Mouse (Mus musculus) G1E-ER4 (cell line): ENCODE measurements around the gene Ehbp1. TPM values are rescaled to one million over a fixed set of nuclear protein-coding genes. Genes with fewer than 3 reads are reported as not detected.

Experiments
- GATA1 ChIP-seq: IDR thresholded peaks from one replicate; pipeline ENCODE4 v1.8.0; 2012; ENCODE audit warnings: low read length, inconsistent platforms
- polyA plus RNA-seq: library from polyadenylated mRNA; stranded (reverse); fragments of >175 nt; gene quantifications from 2 replicates; pipeline ENCODE4 v1.2.3, GENCODE M21; 2012

Gene Ehbp1
- polyA plus RNA-seq, 1 experiment, result 0.84 TPM

DNA sequence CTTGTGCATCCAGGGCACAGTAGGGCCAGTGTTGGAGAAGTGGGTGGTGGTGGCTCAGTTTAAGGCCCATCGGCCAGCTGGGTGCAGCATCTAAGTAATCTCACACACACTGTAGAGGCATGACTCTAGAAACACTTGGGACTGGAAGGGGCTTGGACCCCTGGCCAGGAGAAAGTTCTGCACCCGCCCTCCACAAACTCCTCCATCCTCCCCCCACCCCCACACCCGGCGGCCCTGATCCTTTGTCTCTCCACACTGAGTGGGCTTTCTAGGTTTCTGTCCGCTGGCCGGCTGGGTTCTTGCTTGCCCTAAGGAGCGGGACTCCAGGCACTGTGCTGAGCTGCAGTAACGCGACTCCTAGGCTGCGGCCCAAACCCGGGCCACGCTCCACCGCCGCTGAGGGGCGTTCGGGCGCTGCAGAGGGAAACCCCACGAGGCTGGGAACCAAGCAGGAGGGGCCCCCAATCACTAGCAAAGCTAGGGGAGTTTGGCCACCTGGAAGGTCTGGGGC lies 337.7 kb downstream of the Ehbp1 start:
- TF ChIP-seq GATA1, result no peak

DNA sequence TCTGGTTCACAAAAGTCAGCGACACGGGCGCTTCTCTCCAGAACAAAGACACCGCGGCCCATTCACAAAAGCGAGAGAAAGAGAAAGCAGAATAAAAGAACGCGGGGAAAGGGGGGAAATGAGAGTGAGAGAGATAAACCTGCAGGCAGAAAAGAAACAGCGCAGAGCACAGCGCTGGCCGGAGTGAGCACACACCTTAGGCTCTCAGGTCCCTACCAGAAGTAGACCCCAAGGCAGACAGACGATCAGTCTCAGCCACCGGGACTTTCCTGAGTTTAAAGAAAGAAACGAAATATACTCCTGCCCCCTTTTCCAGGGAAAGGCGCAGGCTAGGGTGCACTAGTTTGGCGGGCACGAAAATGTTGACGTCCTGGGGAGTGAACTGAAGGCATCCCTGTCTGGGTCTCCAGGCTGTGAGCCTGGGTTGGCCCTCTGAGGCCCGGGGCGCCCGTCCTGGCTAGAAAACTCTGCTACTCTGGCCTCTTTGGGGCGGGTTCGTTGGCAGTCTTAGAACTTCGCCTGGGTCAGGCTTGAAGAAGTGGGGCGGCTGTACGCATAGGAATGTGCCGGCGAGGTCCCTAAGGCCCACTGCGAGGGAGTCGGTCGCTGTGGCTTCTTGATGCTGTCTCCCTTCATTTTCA lies 338.6 kb downstream of the Ehbp1 start:
- no peak for TF ChIP-seq GATA1

DNA sequence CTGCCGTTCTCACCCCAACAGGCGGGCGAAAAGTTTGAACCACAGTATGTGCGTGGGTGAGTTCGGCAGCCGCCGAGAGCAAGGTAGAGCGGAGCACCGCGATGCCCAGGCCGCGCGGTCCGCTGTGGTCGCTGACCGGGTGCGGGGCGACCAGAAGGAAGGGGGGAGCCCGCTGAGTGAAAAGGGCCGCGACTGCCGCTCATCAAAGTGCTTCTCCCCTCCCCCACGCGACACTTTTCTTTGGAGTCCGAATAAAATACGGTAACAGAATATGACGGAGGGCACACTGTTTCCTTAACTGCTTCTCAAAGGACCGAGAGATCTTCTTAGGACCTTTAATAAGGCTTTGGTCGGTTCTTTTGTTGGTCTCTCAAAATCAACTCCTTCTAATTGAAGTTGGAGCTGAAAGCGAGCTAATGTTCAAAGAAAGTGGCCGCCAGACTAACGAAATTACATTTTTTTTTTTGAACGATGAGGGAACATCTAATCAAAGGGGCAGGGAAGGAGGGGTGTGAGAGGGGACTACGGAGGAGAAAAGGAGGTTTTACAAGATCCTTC lies 339.2 kb downstream of the Ehbp1 start, which contains the start of gene Otx1:
Gene Otx1, minus strand, starts transcription at position 115 of the 558 bp plus-strand sequence.
- no peak for TF ChIP-seq GATA1

DNA sequence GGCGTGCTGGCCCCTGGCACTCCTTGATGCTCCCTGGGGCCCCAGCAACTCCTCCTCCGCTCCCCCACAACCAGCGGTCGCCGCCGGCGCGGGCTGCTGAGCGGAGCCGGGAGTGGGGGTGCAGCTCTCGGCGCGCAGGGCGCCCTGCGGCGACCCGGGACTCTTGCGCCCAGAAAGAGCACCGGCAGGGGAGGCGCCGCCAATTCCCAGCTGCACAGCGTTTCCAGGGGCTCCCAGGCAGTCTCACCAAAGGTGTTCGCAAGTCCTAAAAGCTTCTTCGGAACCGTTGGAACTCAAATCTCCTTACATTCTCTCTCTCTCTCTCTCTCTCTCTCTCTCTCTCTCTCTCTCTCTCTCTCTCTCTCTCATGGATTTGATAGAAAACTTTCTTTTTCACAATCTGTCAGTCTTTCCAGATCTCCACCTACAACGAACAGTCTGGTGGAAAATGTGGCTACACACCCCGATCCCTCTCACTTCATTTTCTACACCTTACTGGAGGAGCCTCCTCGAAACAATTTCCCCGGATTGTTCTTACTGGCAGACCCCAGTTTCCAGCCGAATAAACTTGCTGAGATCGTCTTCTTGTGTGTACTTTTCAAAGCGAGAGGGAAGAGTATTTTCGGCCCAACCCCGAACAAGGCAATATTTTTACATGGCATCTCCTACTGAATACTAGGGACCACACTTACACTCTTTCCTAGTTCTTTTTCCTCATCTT lies 339.9 kb downstream of the Ehbp1 start:
- TF ChIP-seq GATA1, result no peak

DNA sequence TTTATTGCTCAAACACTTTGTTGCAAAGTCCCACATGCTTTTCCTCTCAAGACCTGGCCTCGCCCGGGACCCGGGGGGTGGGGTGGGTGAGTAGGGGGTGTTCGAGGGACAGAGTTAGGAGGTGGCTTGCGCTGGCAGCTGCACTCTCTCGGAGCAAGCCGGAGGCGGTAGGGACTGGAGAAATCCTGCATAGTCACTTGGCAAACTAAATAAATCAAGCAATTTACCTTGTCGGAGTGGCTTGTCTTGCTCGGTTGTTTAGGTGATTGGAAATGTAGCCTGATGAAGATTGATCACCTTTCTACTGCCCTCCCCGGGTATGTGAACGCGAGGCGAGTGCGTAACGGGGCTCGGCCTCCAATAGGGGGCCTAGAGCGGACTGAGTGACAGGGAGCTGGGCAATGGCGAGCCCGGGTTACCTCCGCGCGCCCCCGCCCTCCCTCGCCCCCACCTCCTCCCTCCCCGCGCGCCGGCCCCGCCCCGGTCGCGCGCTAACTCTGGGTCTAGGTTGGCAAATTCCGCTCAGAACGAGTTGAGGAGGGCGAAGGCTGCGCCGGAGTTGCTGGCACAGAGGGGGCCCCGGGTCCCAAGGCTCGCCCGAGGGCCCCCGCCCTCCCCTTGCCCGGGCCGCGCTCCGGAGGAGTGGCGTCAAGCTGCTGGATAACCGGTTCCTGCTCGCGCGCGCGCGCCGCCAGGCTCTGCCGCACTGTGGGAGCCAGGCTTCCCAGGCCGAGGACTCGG lies 340.6 kb downstream of the Ehbp1 start:
- no peak for TF ChIP-seq GATA1

DNA sequence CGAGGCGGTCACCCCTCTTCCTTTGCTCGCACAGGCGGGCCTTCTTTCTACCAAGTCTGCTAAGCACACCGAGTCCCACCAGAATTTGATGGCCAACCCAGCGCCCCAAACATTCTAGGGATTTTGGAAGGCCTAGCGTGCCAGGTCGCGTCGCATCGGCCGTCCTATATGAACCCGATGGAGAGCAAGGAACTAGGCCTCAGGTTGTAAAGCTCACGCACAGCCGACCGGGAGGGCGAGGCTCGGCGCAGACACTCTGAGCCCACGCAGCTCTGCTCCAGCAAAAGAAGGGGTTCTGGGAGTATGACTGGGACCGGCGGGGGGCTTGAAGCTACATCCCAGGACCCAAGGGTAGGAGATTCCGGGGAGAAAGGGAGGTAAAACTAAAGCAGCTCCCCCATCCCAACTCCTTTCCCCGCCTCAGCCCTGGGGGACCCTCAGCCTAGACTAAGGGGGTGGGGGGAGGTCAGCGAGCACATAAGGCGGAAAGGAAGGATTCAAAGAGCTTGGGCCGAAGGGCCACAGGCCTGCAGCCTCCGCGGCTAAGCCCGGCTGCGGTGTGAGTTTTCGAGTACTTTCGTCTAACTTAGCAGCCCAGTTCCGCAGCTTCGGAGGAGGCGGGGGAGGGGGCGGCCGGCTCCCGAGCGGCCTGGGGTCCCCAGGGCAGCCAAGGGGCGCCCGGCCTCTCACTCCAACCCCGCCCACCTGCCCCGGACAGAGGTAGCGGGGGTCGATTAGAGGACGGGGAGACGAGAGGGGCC lies 341.6 kb downstream of the Ehbp1 start:
- TF ChIP-seq GATA1, result no peak

DNA sequence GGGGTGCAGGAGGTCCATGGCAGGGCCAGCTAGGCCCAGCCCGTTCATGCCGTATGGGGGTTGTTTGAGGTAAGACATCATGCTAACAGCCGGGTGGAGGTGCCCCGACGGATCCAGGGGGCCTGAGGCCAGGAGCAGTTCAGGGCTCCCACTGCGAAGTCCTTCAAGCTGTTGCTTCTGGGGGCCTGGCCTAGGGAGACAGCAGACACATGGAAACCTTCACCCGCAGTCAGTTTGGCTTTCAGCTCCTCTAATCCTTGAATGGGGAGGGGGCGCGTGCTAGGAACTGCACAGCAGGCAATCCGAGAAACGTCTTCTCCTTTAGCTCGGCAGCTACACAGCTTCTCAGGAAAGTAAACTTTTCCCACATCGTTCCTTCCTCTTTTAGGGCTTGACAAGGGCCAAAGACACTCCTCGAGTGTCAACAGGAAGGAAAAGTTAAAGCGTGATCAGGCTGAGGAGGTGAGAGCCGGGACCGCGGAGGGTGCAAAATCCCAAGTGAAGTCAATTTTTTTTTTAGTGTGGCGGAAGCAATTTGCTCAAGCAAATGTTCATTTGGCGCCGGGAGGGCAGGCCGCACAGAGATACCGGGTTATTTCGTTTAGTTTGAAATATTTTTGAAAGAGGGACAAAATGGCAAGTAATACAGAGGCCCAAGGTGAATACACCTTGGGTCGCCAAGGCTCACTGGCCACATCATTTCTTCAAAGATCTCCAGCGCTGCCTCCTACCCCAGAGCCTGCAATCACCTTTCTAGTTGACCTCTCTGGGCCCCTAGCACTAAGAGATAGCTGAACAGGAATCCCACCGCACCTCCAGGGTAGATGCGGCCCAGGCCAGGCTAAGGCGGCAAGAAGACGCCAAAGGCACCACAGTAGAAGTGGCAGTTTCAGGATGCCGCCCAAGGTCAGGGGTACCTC lies 342.4 kb downstream of the Ehbp1 start:
- no peak for TF ChIP-seq GATA1

DNA sequence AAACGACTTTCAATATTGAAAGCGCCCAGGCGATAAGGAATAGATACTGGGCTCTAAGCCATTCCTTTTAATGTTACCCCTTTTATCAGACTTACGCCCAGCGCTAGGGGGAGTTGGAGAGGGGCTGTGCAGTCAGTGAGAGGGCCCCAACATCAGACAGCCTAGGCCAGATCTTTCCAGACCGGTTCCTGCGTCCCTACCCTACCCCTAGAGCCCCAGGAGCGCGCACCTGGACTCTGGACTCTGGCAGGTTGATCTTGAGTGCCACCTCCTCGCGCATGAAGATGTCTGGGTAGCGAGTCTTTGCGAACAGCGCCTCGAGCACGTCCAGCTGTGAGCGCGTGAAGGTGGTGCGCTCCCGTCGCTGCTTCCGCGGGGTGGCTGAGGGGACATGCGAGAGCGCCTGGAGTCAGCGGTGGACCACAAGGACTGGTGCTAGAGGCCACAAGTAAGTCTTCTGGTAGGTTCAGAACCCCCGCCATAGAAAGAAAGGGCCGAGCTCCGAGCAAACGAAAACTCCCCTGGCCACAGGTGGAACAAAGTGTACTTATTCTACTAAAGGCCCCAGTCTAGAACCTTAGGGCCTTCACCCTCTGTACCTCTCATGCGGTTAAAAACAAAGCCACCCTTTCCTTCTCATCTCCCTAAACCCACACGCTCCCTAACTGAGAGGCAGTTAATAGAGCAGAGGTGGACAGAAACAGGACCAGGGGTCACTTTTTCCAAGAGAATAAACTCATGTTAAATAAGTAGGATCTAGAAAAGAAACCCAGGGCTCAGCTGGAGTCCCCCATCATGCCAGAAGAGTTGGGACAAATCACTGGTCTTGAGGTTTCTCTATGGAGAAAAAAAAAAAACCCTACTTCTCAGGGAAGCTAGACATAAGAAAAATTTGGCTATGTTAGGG lies 343.7 kb downstream of the Ehbp1 start:
- TF ChIP-seq GATA1, result no peak

DNA sequence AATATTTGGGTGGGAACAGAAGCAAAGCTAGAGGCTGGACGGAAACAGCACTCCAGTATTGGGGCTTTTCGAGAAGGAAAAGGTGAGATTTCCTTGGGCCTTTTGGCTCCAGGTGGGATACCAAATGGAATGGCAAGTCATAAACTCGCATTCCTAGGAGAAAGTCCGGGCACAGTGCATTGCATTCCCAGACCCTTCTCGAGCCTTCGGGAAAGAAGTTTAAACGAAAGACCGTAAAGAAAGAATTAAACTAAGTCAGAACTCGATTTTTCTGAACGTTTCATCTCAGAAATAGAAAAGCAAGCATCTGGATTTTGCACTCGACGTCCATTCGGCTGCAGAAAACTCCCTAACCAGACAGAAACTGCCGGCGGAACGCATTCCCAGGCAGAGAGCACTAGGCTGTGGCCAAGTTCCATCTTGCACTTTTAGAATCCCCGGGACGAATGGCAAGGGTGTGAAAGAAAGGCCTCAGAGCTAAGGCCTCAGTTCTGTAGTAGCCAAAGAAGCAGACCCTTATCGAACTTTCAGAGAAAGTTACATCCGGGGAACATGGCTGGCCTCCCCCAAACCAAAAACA lies 344.4 kb downstream of the Ehbp1 start:
- TF ChIP-seq GATA1, result no peak

DNA sequence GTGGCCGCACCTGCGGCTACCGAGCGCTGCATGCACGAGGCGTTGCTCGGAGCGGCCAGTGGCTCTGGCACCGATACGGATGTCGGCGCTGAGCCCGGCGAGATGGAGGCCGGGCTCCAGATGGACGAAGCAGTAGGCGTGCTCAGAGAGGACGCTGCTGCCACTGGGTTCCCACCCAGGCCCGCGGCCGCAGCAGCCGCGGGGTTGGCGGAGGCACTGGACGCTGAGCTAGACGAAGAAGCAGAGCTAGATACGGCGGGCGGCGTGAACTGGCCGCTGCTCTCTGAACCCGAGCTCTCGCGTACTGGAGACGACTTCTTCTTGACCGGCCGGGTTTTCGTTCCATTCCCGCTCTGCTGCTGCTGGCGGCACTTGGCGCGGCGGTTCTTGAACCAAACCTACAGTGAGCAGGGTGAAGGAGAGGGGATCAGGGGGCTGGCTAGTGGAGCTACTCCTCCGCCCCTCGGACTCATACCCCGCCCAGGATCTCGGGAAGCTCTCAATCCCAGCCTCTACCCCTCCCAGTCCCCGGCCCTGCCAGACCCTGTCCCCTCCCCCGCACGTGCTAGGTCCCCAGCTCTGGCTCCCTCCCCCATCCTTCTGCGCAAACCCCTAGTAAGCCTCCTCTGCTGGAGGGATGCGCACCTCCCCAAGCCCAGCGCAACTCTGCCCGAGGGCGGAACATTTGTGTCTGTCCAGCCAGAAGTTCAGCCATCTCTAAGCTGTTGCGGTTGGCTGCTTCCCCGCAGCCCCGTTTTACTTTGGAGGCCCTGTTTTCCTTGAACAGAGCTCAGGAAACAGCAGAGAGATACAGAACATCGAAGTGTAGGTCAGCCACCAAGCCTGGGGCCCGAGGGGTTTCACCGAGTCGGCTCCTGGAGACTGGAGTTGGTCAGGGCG lies 345.2 kb downstream of the Ehbp1 start:
- TF ChIP-seq GATA1, result no peak

DNA sequence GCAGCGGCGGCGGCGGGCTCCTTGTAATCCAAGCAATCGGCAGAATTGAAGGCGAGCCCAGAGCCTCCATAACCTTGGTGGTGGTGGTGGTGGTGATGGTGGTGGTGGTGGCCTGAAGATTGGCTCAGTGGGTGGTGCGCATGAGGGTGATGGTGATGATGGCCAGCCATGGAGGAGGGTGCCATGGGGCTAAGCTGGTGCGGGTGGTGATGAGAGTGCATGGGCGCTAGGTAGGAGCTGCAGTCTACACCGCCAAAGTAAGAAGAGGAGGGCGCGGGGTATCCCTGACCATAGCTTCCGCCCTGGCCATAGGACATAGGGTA lies 345.8 kb downstream of the Ehbp1 start:
- no peak for TF ChIP-seq GATA1
